ENCODE assay signal across 8 mouse cellular contexts in genomic region chr6:30403465-30403864, GRCm38 (mm10). TPM values are rescaled to one million over a fixed set of nuclear protein-coding genes. Genes with fewer than 3 reads are reported as not detected.
A peak's percentile ranks its signal among the peaks of the same experiment; 100 is the strongest.
DNase-seq lines count a peak whose midpoint lies in the region; ATAC-seq and TF ChIP-seq lines count a peak whose summit lies in the region.

No protein-coding gene starts in this region.

- no peaks in the 10 kb centered on the region for H3K9me3 ChIP-seq in embryonic facial prominence, embryonic 15.5 days (replicated peaks)
- no peaks in the 10 kb centered on the region for H3K9me3 ChIP-seq in heart, embryonic 10.5 days
- H3K9me3 ChIP-seq in limb, embryonic 12.5 days, result no peaks in the 10 kb centered on the region
- H3K9me3 ChIP-seq in midbrain, embryonic 13.5 days, result no peaks in the 10 kb centered on the region

- peak; percentile 85 for DNase-seq in CD4-positive, CD25-positive, alpha-beta regulatory T cell, adult 2 months (ENCODE audit: low read depth, low spot score)
- DNase-seq in heart, embryonic 10.5 days (ENCODE audit: low spot score), result peak; percentile 83
- DNase-seq in kidney, adult 9 months, result peak; percentile 87
- DNase-seq in spleen, adult 18-20 months, result peak; percentile 10 to 33

- TF ChIP-seq CTCF in bone marrow, adult 2 months (IDR thresholded peaks at IDR 0.05; ENCODE audit: control insufficient read depth, insufficient read depth, low read length), result peak; percentile 65

- no peak overlapping the region for H3K9ac ChIP-seq in embryonic facial prominence, embryonic 15.5 days
- H3K9ac ChIP-seq in limb, embryonic 12.5 days (replicated peaks), result no peak overlapping the region
- peak overlapping the region; percentile 52; the same call in 1 of the 2 replicates for H3K9ac ChIP-seq in midbrain, embryonic 13.5 days (replicated peaks)

- ATAC-seq in embryonic facial prominence, embryonic 15.5 days (ENCODE audit: insufficient number of reproducible peaks, low FRiP score, low TSS enrichment, low read depth), result no peak
- ATAC-seq in limb, embryonic 12.5 days (ENCODE audit: insufficient number of reproducible peaks, insufficient read depth, low FRiP score, low TSS enrichment, low read depth), result no peak
- ATAC-seq in midbrain, embryonic 13.5 days, result no peak

- H3K27me3 ChIP-seq in embryonic facial prominence, embryonic 15.5 days, result no peaks in the 10 kb centered on the region
- H3K27me3 ChIP-seq in heart, embryonic 10.5 days (ENCODE audit: insufficient read depth, poor library complexity, severe bottlenecking), result no peaks in the 10 kb centered on the region
- no peaks in the 10 kb centered on the region for H3K27me3 ChIP-seq in limb, embryonic 12.5 days
- no peaks in the 10 kb centered on the region for H3K27me3 ChIP-seq in midbrain, embryonic 13.5 days

- 0 out of 2 replicates have a peak, but pooled peaks cover 3% of the 10 kb centered on the region for H3K36me3 ChIP-seq in embryonic facial prominence, embryonic 15.5 days
- H3K36me3 ChIP-seq in heart, embryonic 10.5 days, result peaks cover 7% of the 10 kb centered on the region; the same call in 1 of the 2 replicates
- H3K36me3 ChIP-seq in limb, embryonic 12.5 days, result peaks cover 17% of the 10 kb centered on the region
- H3K36me3 ChIP-seq in midbrain, embryonic 13.5 days, result no peaks in the 10 kb centered on the region

- no peak for TF ChIP-seq POLR2A in bone marrow, adult 2 months (IDR thresholded peaks at IDR 0.05; ENCODE audit: borderline replicate concordance, control insufficient read depth, low read depth, low read length)

- 16% methylated on average over 4 of the region's 4 CpGs for WGBS in bone marrow, adult 2 months
- WGBS in embryonic facial prominence, embryonic 15.5 days, result 21% methylated on average over 4 of the region's 4 CpGs
- WGBS in heart, embryonic 10.5 days, result 24% methylated on average over 4 of the region's 4 CpGs
- WGBS in limb, embryonic 12.5 days, result 20% methylated on average over 4 of the region's 4 CpGs
- WGBS in midbrain, embryonic 13.5 days, result 17% methylated on average over 4 of the region's 4 CpGs

- peak overlapping the region; percentile 42 for H3K4me2 ChIP-seq in embryonic facial prominence, embryonic 15.5 days (replicated peaks)
- peak overlapping the region; percentile 51 for H3K4me2 ChIP-seq in limb, embryonic 12.5 days
- peak overlapping the region; percentile 57 for H3K4me2 ChIP-seq in midbrain, embryonic 13.5 days (replicated peaks)

- no peaks in the 10 kb centered on the region; the same call in 1 of the 2 replicates for H3K4me1 ChIP-seq in bone marrow, adult 2 months (ENCODE audit: control insufficient read depth, insufficient read depth, low read length)
- H3K4me1 ChIP-seq in embryonic facial prominence, embryonic 15.5 days, result peaks cover 5% of the 10 kb centered on the region; the same call in 1 of the 2 replicates
- H3K4me1 ChIP-seq in heart, embryonic 10.5 days, result peaks cover 4% of the 10 kb centered on the region; the same call in 1 of the 2 replicates
- no peaks in the 10 kb centered on the region for H3K4me1 ChIP-seq in limb, embryonic 12.5 days (replicated peaks)
- peaks cover 17% of the 10 kb centered on the region for H3K4me1 ChIP-seq in midbrain, embryonic 13.5 days (replicated peaks)

- H3K4me3 ChIP-seq in bone marrow, adult 2 months (replicated peaks; ENCODE audit: control insufficient read depth, low read depth, low read length), result peak overlapping the region; percentile 48
- peak overlapping the region; percentile 28 for H3K4me3 ChIP-seq in embryonic facial prominence, embryonic 15.5 days (replicated peaks)
- peak overlapping the region; percentile 100 for H3K4me3 ChIP-seq in heart, embryonic 10.5 days
- peak overlapping the region; percentile 24 for H3K4me3 ChIP-seq in limb, embryonic 12.5 days (replicated peaks)
- H3K4me3 ChIP-seq in midbrain, embryonic 13.5 days (replicated peaks), result peak overlapping the region; percentile 33

- H3K27ac ChIP-seq in bone marrow, adult 2 months (ENCODE audit: control insufficient read depth, insufficient read depth, low read depth, low read length, poor library complexity), result no peak overlapping the region
- H3K27ac ChIP-seq in embryonic facial prominence, embryonic 15.5 days (replicated peaks), result no peak overlapping the region
- H3K27ac ChIP-seq in heart, embryonic 10.5 days, result peak overlapping the region; percentile 59; the same call in 1 of the 2 replicates
- H3K27ac ChIP-seq in limb, embryonic 12.5 days, result no peak overlapping the region
- H3K27ac ChIP-seq in midbrain, embryonic 13.5 days, result peak overlapping the region; percentile 58; the same call in 1 of the 2 replicates

RNA-seq across cellular contexts. Expression of gene Klhdc10, which starts 1.8 kb away (rescaled TPM):
- 8.6 and 15.5 TPM in 2 replicates for polyA plus RNA-seq in bone marrow, adult 2 months (2011; ENCODE audit: insufficient read depth, insufficient read length, low replicate concordance, missing spikeins)
- polyA plus RNA-seq in embryonic facial prominence, embryonic 15.5 days (2015; fragmentation: Nextera tagmentation; extraction: Ambion mirVana), result 24.3 and 26.1 TPM in 2 replicates
- 30.9 and 33.8 TPM in 2 replicates for polyA plus RNA-seq in heart, embryonic 10.5 days (2016; fragmentation: Nextera tagmentation; extraction: Ambion mirVana)
- polyA plus RNA-seq in limb, embryonic 12.5 days (2016; fragmentation: Nextera tagmentation; extraction: Ambion mirVana), result 41.8 and 49.8 TPM in 2 replicates
- 35.2 and 35.6 TPM in 2 replicates for polyA plus RNA-seq in midbrain, embryonic 13.5 days (2015; fragmentation: Nextera tagmentation; extraction: Ambion mirVana)

RNA-seq across cellular contexts. Expression of gene Zc3hc1, which starts 12.6 kb away (rescaled TPM):
- 9.1 and 17.1 TPM in 2 replicates for polyA plus RNA-seq in bone marrow, adult 2 months (2011; ENCODE audit: insufficient read depth, insufficient read length, low replicate concordance, missing spikeins)
- 49.5 and 55.5 TPM in 2 replicates for polyA plus RNA-seq in embryonic facial prominence, embryonic 15.5 days (2015; fragmentation: Nextera tagmentation; extraction: Ambion mirVana)
- 55.6 and 71.2 TPM in 2 replicates for polyA plus RNA-seq in heart, embryonic 10.5 days (2016; fragmentation: Nextera tagmentation; extraction: Ambion mirVana)
- polyA plus RNA-seq in limb, embryonic 12.5 days (2016; fragmentation: Nextera tagmentation; extraction: Ambion mirVana), result 81.7 and 83.3 TPM in 2 replicates
- 66.7 and 68.4 TPM in 2 replicates for polyA plus RNA-seq in midbrain, embryonic 13.5 days (2015; fragmentation: Nextera tagmentation; extraction: Ambion mirVana)

Comparison
In these comparisons a context has a peak if more than half of its experiments do, and no peak if none do; other contexts are left out.
1. DNase-seq: peak in every context shown above with its lines; median percentile 87 in kidney, adult 9 months; 85 in CD4-positive, CD25-positive, alpha-beta regulatory T cell, adult 2 months; 83 in heart, embryonic 10.5 days; 22 in spleen, adult 18-20 months.
2. H3K27ac ChIP-seq: peak in heart, embryonic 10.5 days (single experiment) and midbrain, embryonic 13.5 days (single experiment); none in bone marrow, adult 2 months (single experiment), embryonic facial prominence, embryonic 15.5 days (single experiment) and limb, embryonic 12.5 days (single experiment).
3. H3K4me3 ChIP-seq: peak in every context shown above with its lines; median percentile 100 in heart, embryonic 10.5 days; 48 in bone marrow, adult 2 months; 33 in midbrain, embryonic 13.5 days; 28 in embryonic facial prominence, embryonic 15.5 days; 24 in limb, embryonic 12.5 days.
4. Peak in every context shown above with its lines, with median percentiles within 50 percentile points of each other: H3K4me2 ChIP-seq.